Mouse (Mus musculus) left cerebral cortex, postnatal 4 days (tissue): Measurements from ENCODE around the gene Slc22a23. TPM values are rescaled to one million over a fixed set of nuclear protein-coding genes. Genes with fewer than 3 reads are reported as not detected.

ENCODE experiments used
- DNase-seq: peaks from one replicate; pipeline ENCODE4 v3.0.0-alpha.2; 2022
- intact Hi-C: fragments of 180-260 bp; cut with DNase I; formaldehyde crosslinking; loops from one replicate; pipeline ENCODE4 v1.15.1; 2025
- total RNA-seq, 2 experiments: library from RNA; stranded (reverse); gene quantifications; 2 replicates each; pipeline ENCODE4 v1.2.3; 2021

Slc22a23 gene
- total RNA-seq, 2 experiments from 2014 or later, result 78.6 to 83.1 TPM

GRCm38 (mm10) chr13:34245216-34245615 lies 99.8 kb downstream of the Slc22a23 start:
- intact Hi-C loops, result loop anchor here (10.0 kb wide), 1 partner anchor 100 kb away; the partner anchor contains the start of gene Slc22a23
- no peak for DNase-seq

- DNase-seq, result peak; percentile 12
- intact Hi-C loops, result loop anchor here (10.0 kb wide), 1 partner anchor 101 kb away; the partner anchor contains the start of gene Slc22a23
Observed at GRCm38 (mm10) chr13:34244186-34244585, 100.8 kb downstream of the Slc22a23 start.

- intact Hi-C loops, result loop anchor here (10.0 kb wide), 1 partner anchor 103 kb away; the partner anchor contains the start of gene Slc22a23
- no peak for DNase-seq
Observed at GRCm38 (mm10) chr13:34242211-34242610, 102.8 kb downstream of the Slc22a23 start.

- no peak for DNase-seq
- intact Hi-C loops, result loop anchor here (10.0 kb wide), 1 partner anchor 105 kb away; the partner anchor contains the start of gene Slc22a23
Observed at GRCm38 (mm10) chr13:34240087-34240428, 104.9 kb downstream of the Slc22a23 start.

DNA sequence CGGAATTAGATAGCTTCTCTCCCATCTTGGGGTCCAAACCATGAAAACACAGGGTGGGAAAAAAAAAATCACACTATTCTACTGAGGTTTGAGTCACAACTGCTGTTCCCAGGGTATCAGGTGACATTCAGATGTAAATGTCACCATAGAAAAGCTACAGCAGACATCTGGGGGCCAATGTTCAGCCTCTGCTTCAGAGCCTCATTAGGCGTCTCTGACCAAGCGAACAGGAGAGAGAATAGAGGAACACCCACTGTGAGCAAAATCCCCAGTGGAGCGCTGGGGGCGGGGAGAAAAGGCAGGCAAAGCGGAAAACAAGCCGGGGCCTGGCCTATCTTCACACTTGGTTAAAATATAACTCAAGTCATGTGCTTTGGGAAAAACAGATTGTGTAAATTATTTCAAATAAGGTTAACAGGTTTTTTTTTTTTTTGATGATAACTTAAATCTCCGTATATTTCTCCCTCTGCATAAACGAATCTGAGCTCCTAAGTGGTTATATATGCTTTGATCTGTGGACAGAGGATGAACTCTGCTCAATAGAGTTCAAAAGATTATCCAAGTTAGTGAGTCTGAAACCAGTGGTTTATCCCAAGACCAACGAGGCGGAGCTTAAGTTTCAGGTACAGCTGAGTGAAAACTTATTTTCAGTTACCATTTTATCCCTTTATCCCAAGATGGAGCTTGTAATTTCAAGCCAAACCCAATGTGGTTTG lies 105.5 kb downstream of the Slc22a23 start:
- intact Hi-C loops, result loop anchor here (10.0 kb wide), 1 partner anchor 105 kb away; the partner anchor contains the start of gene Slc22a23
- peak; percentile 28 for DNase-seq

GRCm38 (mm10) chr13:34238646-34239290 lies 106.2 kb downstream of the Slc22a23 start:
- no peak for DNase-seq
- intact Hi-C loops, result no loop called here

DNA sequence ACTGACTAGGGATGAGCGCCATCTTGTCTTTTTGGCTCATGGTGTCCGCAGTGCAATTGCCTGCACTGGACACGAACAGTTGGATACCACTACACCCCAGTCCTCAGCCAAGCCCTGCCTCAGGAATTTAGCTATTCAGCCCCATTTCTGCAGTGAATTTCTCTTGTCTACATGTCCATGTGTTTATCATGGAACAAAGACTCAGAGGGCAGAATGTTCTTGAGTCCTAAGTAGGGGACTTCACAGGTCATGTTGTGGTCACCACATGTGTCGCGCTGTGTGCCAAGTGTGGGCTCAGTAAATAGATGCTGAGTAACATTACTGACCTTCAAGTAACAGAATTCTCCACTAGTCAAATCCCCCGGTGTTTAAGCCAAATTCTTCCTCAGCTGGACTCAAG lies 109.9 kb downstream of the Slc22a23 start:
- intact Hi-C loops, result no loop called here
- no peak for DNase-seq

DNA sequence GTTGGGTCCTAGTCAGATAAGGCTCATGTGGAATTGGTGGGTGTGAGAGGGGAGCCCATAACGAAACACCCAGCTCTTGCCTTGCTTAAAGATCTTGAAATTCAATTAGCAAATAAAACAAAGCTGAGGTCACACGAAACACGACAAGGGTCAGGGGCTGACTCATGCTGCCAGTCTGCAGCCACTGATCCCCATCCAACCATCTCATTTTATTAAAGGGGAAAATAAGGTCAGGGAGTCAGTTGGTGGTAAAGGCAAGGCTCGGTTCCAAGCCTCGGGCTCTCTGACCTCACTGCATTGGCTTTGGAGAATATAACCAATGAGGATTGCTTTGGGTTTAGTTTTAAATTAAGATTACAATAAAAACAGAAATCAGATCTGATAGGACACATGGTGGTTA lies 110.5 kb downstream of the Slc22a23 start:
- intact Hi-C loops, result no loop called here
- no peak for DNase-seq

DNA sequence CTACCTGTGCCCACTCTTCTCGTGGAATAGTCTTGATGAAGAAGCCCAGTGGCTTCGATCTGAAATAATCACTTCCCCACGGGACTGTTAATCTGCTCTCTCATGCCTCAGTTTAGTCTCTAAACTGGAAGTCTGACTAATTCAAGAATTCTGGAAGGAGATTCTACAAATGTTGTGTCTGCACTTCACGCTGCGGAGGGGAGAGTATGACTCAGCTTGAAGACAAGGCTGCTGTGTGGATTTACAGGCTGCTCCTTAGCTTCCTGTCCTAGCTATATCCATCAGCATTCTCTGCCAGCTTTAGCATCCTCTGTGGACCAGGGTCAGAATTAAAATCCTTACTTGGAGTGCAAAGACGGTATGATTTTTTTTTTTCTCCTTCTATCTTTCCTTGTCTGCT lies 112.0 kb downstream of the Slc22a23 start:
- intact Hi-C loops, result no loop called here
- DNase-seq, result no peak

DNA sequence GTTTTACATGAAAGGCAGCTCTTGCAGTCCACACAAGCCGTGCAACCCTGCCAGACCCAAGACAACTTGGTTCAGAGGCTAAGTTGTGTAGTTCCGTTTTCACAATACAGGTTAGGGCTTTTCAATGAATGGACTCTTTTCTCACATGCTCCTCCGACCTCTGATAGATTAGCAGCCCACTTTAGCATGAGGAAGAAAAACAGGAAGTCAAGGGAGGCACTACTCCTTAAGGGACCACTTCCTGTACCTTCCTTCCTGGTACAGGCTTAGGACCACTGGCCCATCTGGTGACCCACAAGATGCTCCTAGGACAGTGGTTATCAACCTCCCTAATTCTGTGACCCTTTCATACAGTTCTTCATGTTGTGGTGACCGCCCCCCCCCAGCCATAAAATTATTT lies 116.1 kb downstream of the Slc22a23 start:
- DNase-seq, result no peak
- intact Hi-C loops, result no loop called here

- DNase-seq, result no peak
- intact Hi-C loops, result no loop called here
Observed at GRCm38 (mm10) chr13:34227720-34228661, 117.0 kb downstream of the Slc22a23 start.

- intact Hi-C loops, result no loop called here
- DNase-seq, result no peak
Observed at GRCm38 (mm10) chr13:34226940-34227339, 118.0 kb downstream of the Slc22a23 start.

DNA sequence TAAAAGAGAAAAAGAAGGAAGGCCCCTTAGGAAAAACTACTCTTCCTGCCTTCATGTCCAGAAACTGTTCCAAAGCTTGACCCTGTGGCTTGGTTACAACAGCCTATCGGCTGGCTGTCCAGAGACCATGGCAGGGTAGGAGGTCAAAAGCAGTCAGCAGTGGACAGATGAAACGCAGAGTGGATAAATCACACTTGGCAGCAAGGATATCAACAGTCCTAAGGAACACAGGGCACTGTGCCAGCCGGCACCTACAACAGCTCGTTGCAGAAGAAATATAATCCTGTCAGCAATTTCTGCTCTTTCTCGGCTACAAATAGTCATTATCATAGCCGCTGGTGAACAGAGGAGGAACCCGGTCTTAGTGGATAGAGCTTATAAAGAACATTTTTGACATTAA lies 122.0 kb downstream of the Slc22a23 start:
- DNase-seq, result peak; percentile 51
- intact Hi-C loops, result no loop called here

DNA sequence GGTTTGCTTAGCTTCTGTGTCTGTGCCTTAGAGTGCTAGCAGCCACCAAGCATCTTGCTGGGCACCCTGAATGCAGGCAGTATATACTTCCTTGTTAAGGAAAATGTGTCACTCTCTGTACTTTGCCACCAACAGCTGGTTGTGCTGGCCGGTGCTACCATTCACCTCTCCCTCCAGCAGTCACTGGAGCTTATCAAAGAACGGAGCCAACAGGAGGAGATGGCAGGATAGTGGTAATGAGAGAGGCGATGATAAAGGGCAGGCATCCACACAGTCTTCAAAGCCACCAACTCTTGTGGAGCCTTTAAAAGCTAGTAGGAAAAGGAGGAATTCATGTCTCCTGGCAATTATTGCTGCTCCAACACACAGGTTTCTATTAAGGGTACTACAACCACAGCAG lies 125.3 kb downstream of the Slc22a23 start:
- no peak for DNase-seq
- intact Hi-C loops, result no loop called here

GRCm38 (mm10) chr13:34218776-34219175 lies 126.2 kb downstream of the Slc22a23 start:
- DNase-seq, result no peak
- intact Hi-C loops, result no loop called here

DNA sequence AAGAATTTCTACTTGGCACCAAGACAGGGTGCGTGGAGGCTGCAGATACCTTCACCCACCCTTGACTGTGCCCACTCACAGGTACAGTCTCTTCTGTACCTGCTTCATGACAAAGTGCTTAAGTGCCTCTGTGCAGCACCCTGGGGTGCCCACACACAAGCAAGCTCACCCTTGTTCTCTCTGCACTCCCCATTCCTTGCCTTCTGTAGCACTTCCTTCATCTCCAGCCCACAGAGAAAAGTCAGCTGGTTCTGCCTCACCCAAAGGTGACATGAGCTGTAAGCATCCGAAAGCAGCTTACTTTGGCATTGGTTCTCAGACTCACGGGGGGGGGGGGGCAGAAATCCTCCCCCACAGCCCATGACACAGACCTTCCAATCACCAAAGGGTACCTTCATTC lies 130.1 kb downstream of the Slc22a23 start:
- intact Hi-C loops, result no loop called here
- no peak for DNase-seq

DNA sequence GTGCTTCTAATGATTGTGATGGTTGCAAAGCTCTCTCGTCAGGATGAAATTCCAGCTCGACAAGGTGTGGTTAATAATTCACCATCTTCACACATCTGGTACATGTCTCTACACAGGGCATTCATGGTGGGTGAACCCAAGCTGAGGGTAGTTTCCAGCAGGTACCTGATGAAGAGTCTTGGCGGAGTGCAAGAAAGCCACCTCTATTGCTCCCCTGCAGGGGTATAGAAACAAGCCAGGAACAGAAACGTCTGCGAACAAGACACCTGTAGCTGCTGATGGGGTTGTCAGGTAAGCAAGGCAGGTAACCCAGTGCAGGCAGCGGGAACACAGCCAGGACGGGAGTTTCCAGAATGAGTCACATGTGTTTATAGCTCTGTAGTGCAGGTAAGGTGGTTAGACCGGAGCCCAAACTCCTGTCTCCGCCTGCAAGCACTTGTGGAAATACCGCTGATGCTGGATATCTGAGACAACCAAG lies 132.2 kb downstream of the Slc22a23 start:
- intact Hi-C loops, result no loop called here
- no peak for DNase-seq

DNA sequence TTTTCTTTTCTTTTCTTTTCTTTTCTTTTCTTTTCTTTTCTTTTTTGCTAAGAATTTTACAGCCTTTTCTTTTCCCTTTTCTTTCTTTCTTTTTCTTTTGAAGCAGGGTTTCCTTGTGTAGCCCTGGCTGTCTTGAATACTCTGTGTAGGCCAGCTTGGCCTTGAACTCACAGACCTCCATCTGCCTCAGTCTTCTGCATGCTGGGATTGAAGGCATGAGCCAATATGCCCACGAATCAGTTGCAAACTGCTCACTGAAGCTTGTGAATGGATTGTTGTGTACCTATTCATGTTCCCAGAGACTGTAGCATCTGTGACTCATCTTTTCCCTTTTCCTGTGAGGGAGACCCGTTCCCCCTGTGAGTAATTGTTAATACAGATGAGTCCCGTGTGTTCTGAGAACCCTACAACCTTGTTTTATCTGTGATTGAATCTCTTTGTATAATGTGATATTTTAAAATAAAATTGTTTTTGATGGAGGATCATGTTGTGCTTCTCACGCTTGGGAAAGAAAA lies 133.7 kb downstream of the Slc22a23 start:
- intact Hi-C loops, result no loop called here
- no peak for DNase-seq

DNA sequence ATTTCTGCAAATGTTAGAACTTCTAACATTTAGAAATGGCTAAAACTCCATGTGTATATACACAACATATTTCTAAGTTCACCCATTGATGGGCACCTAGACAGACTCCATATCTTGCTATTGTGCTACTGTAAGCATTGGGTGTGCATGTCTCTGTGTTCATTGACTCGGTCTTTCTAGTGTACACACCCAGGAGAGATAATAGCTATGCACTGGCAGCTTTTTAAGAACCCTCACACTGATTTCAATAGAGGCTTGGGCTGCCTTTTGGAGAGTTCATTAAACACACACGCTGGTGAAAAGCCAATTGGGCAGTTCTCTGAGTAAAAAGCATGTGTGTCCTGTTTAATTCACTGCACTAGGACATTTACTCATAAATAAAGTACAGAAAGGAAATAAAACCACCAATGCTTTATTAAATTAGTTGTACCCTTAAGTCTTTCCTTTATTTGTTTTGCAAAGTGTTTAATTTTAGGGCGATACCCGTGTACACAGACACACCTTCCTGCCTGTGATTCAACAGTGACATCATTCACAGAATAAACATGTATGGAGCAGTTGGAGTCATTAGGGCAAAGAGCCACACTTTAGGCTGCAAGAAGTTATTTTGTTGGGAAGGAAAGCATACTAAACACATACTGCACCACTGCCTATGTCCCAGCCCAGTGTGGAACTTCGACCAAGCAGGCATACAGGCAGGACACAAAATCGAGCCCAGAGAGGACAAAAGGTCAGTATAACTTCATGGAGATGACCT lies 137.1 kb downstream of the Slc22a23 start:
- intact Hi-C loops, result no loop called here
- DNase-seq, result no peak

GRCm38 (mm10) chr13:34205216-34205615 lies 139.8 kb downstream of the Slc22a23 start:
- intact Hi-C loops, result no loop called here
- no peak for DNase-seq
